Mouse (Mus musculus): ENCODE results near the gene Ppp4r2.
"Not testable (repeated sequence)": the region's sequence is repeated elsewhere in the genome, so short reads cannot be mapped to it uniquely, and the experiment has no call there.

Ppp4r2 gene

GRCm38 (mm10) chr6:100831751-100832150, 1.7 kb upstream of the Ppp4r2 start:
- DNase-seq: no peak

- peak; percentile 66 for DNase-seq
Observed at GRCm38 (mm10) chr6:100833811-100834481, 524 bp downstream of the Ppp4r2 start.

GRCm38 (mm10) chr6:100834489-100835160, 1.2 kb downstream of the Ppp4r2 start:
- DNase-seq: no peak

DNA sequence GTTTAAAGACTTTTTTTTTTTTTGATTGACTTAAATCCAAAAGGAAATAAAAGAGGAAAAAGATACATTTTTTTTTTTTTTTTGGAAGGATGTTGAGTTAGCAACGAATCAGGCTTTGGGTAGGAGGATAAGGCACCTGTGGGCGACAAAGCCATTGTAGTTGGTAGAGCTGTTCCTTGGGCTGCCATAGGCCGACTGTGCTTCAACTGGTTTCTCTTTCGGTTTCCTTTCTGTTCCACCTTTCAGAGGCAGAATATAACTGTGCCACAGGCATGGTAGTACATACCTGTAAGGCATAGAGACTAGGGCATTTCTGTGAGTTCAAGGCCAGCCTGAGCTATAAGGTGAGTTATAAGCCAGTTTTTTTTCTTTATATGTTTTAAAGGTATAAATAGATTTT, 11.6 kb downstream of the Ppp4r2 start:
- no peak for DNase-seq

GRCm38 (mm10) chr6:100847264-100847663, 13.8 kb downstream of the Ppp4r2 start:
- no peak for DNase-seq

DNA sequence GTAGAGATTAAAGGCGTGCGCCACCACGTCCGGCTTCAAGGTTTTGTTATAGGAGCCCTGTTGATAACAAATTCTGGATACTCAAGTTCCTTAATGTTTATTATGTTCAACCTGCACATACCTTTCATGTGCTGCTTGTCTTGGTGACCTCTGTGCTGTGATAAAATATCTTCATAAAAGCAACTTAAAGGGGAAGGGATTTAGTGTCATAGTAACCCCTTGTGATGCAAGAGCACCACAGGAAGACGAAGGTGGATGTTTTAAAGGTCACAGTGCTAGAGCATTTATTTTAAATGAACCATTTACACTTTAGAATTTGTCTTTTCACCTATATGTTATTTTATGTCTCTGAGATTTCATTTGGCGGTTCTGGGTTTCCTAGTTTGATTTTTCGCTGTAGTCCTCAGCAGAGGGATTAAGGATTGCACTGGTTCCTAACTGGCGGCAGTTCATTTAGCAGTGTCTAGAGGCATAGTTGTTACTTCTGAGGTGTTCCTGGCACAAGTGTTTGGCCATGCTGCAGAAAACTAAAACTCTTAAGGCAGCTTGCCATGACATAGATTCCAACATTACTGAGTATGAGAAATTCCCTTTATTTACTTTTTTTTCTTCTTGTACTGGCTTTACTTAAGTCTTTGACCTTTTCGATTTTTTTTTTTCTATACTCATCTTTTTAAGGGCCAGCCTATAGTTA, 15.4 kb downstream of the Ppp4r2 start:
- DNase-seq: no peak

DNA sequence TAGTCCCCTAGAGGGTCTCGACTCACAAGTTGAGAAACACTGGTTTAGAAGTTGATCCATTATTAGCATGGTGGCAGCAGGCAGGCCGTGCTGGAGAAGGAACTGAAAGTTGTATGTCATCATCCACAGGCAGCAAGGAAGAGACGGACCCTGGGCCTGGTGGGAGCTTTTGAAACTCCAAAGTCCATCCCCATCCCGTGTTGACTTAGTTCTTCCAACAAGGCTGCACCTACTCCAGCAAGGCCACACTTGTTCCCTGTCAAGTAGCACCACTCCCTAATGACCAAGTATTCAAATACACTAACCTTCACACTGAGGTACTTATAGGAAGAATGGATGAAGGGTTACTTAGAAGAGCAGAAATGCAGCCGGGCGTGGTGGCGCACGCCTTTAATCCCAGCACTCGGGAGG, 17.3 kb downstream of the Ppp4r2 start:
- DNase-seq: peak; percentile 20

DNA sequence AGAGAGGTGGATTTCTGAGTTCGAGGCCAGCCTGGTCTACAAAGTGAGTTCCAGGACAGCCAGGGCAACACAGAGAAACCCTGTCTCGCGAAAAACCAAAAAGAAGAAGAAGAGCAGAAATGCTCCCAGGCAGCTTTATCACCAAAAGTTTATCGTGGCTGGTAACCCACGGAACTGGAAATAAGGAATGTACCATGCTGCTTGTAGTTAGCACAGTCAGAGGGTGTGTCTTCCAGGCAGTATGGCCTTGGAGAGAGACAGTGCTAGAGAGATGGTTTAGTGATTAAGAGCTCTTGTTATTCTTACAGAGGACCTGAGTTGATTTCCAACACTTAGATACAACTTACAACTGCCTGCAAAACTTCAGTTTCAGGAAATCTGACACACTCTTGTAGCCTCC, 17.7 kb downstream of the Ppp4r2 start:
- DNase-seq: no peak

DNA sequence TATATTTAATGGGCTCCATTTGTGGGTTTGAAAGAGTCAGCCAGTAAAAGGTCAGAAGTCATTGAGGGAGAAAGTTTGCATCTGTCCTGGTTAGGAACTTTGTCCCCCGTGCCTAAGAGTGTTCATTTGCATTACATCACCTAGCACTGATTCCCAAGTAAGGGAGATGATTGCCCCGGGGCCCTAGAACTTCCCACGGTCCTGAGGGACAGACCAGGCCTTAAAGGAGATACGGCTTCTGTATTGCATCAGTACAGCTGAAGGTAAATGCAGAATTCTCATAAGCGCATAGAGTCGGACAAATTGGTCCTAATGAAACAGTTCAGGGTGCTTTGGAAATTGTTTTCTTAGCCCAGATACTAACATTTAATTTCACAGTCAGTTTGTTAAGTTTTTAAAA, 31.9 kb downstream of the Ppp4r2 start:
- DNase-seq: no peak

DNA sequence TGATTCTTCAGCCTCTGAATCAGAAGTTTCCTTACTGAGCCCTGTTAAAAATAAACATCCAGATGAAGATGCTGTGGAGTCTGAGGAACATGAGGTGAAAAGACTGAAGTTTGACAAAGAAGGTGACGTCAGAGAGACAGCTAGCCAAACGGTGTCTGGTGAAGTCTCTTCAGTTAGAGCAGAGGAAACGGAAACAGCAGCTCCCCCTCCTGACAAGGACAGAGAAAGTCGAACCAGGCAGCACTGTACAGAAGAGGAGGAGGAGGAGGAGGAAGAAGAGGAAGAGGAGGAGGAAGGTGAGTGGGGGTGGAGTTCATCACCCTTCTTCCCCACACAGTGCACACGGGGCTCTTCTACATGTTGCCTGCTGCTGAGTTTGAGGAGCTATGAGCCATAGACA, 32.4 kb downstream of the Ppp4r2 start:
- not testable (repeated sequence) for DNase-seq

DNA sequence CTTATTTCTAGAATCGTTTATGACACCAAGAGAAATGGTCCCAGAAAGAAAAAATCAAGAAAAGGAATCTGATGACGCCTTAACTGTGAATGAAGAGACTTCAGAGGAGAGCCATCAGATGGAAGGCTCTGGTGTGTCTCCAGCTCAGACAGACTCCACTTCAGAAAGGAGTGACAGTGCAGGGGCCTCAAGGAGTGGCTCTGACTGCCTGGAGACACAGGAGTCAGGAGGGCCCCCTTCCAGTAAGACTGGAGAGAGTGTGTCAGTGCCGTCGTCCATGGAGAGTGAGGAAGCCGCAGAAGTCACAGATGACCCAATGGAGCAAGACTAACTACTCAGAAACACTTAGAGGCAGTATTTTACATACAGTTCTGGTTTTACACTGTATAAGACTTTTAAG, 32.8 kb downstream of the Ppp4r2 start:
- not testable (repeated sequence) for DNase-seq

- DNase-seq: no peak
Observed at GRCm38 (mm10) chr6:100868863-100869262, 35.4 kb downstream of the Ppp4r2 start.

DNA sequence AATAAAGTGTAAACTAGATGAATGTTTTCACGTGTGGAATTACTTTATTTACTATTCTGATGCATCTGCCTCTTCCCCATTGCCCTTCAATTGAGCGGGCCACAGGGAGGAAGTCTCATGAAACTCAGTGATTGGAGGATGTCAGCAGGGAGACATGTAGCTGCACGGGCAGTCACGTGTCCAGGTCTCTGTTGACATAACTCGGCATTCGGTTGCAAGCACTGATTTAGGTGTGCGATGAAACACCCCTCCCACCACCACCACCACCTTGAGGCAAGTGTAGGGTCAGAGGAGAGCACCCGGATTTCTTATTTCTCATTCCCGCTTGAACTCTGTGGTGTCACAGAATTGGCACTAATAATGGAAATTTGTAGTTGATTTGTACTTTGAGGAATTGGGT, 36.5 kb downstream of the Ppp4r2 start:
- DNase-seq: no peak

- DNase-seq: no peak
Observed at GRCm38 (mm10) chr6:100873191-100873590, 39.8 kb downstream of the Ppp4r2 start.

DNA sequence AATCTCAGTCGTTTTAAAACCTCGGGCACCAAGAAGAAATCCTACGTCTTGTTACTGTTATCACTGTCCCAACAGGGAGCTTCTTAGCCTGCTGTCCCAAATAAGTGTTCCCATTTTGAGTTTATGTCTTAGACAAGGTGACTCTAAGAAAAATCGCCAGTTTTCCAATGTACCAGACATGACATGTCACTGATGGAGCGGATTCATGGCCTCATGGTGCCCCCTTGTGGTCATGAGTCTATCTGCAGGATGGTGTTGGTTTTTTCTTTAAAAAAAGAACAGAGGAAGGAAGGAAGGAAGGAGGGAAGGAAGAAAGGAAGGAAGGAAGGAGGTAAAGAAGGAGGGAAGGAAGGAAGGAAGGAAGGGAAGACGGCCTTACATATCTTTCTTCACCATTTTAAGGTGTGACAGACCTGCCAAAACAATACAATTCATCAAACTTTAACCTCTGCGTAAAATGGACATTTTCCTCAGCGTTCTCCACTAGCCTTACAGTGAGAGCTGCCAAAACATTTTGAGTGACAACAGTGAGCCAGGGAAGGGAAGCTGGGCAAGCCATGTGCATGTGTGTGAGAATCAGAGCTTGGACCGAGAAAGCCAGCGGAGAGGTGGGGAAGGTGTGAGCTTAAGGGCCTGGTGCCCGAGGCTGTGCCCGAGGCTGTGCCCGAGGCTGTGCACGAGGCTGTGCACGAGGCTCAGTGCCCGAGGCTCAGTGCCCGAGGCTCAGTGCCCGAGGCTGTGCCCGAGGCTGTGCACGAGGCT, 42.6 kb downstream of the Ppp4r2 start:
- DNase-seq: peak; percentile 62

DNA sequence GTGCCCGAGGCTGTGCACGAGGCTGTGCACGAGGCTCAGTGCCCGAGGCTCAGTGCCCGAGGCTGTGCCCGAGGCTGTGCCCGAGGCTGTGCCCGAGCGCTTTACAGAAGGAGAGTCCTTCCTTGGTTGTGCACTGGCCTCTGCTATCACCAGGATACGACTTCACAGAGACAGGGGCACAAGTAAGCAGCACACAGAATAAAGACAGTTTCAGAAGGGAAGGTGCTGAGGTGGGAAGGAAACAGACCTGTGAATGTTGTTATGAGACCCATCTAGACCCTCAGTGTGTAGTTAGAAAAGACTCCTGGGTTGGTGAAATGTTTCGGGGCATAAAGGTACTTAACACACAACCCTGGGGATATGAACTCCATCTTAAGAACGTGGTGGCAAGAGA, 43.2 kb downstream of the Ppp4r2 start:
- DNase-seq: no peak

- no peak for DNase-seq
Observed at GRCm38 (mm10) chr6:100878546-100878945, 45.1 kb downstream of the Ppp4r2 start.

GRCm38 (mm10) chr6:100879607-100880006, 46.2 kb downstream of the Ppp4r2 start:
- DNase-seq: no peak

GRCm38 (mm10) chr6:100881657-100882056, 48.2 kb downstream of the Ppp4r2 start:
- no peak for DNase-seq

GRCm38 (mm10) chr6:100882381-100883213, 49.2 kb downstream of the Ppp4r2 start:
- peak; percentile 62 for DNase-seq

DNA sequence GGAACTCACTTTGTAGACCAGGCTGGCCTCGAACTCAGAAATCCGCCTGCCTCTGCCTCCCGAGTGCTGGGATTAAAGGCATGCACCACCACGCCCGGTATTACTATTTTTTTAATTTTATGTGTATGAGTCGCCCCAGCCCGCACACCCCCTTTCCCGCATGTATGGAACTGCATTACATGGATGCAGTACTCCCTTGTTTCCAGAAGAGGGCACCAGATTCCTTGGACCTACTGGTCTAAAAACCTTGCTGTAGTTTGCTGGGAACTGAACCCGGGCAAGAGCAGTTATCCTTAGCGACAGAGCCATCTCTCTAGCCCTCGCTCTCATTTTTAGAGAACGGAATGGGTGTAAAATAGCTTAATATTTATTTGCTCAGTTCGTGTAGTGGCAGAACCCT, 49.8 kb downstream of the Ppp4r2 start:
- DNase-seq: peak; percentile 27

DNA sequence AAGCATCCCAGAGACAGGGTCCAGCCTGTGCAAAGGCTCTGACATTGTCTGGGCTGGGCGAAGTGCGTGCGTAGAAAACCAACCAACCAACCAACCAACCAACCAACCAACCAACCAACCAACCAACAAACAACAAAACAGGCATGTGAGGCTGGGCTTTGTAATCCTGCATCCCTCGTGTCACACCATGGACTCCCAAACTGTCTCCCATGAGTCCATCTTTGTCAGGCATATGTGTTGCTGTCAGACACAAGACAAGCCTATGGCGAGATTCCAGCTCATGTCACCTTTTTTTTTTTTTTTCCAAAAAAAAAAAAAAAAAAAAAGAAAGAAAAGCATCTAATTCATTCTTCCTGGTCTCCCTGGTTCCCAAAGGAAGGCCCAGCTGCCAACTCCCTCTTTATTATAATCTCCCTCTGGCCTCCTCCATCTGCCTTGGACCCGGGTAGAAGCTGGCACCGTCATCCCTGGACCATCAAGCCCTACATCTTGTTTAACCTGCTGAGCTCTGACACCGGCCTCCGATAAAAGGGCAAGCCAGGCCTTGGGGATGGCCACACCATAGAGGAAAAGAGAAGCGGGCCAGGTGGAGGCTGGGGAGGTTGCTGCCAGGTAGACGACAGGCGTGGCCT, 51.3 kb downstream of the Ppp4r2 start:
- no peak for DNase-seq

All from liver (tissue).